Mouse (Mus musculus) heart, embryonic 11.5 days (tissue): ENCODE data around the gene Fryl. TPM values are rescaled to one million over a fixed set of nuclear protein-coding genes. Genes with fewer than 3 reads are reported as not detected.
A peak's percentile ranks its signal among the peaks of the same experiment; 100 is the strongest.

Source experiments
- ATAC-seq: fragments of 200-750 bp; cut with Nextera tagmentation; replicated peaks from 2 replicates; pipeline ENCODE4 v1.8.0; 2017; ENCODE audit warnings: moderate library complexity; ENCODE audit not compliant: insufficient number of reproducible peaks, low FRiP score, low TSS enrichment
- H3K27ac ChIP-seq: fragments of 300-500 bp; sonication (generic); 2 replicates; pipeline ENCODE4 v1.5.1; 2014; ENCODE audit warnings: mild to moderate bottlenecking, low read depth, low read length
- H3K27me3 ChIP-seq: fragments of 300-500 bp; sonication (generic); 2 replicates; pipeline ENCODE4 v1.6.1; 2014; ENCODE audit warnings: mild to moderate bottlenecking, low read length, mixed read lengths; ENCODE audit not compliant: control insufficient read depth, insufficient read depth
- H3K36me3 ChIP-seq: fragments of 300-500 bp; sonication (generic); 2 replicates; pipeline ENCODE4 v1.6.1; 2014; ENCODE audit warnings: mild to moderate bottlenecking, low read length, moderate library complexity, mixed read lengths; ENCODE audit not compliant: control insufficient read depth, insufficient read depth
- H3K4me1 ChIP-seq: fragments of 300-500 bp; sonication (generic); 2 replicates; pipeline ENCODE4 v1.6.1; 2014; ENCODE audit warnings: low read length; ENCODE audit not compliant: control insufficient read depth, insufficient read depth
- H3K4me2 ChIP-seq: fragments of 300-500 bp; sonication (generic); 2 replicates; pipeline ENCODE4 v1.6.1; 2014; ENCODE audit warnings: mild to moderate bottlenecking, moderate library complexity
- H3K4me3 ChIP-seq: fragments of 300-500 bp; sonication (generic); 2 replicates; pipeline ENCODE4 v1.5.1; 2014; ENCODE audit warnings: low read depth, low read length
- H3K9ac ChIP-seq: fragments of 300-500 bp; sonication (generic); 2 replicates; pipeline ENCODE4 v1.6.1; 2014; ENCODE audit warnings: mild to moderate bottlenecking, low read depth, low read length, moderate library complexity
- H3K9me3 ChIP-seq: fragments of 300-500 bp; sonication (generic); replicated peaks from 2 replicates; pipeline ENCODE4 v1.6.1; 2016; ENCODE audit warnings: low read length; ENCODE audit not compliant: control insufficient read depth
- WGBS: fragments of 180-500 bp; shearing (Covaris S2); extraction: QIAGEN DNeasy Blood & Tissue Kit; methylation state at CpG from one replicate; pipeline ENCODE4 v1.1.7; 2014; ENCODE audit not compliant: insufficient replicate concordance; 5-methylcytosine and 5-hydroxymethylcytosine counted together
- polyA plus RNA-seq: library from polyadenylated mRNA; unstranded; fragments of >200 nt; fragmentation: Nextera tagmentation; extraction: Ambion mirVana; gene quantifications from 2 replicates; pipeline ENCODE4 v1.2.1, GENCODE M21; 2014

Fryl gene
- polyA plus RNA-seq, 1 experiment from 2014 or later, result 40.8 TPM

GRCm38 (mm10) chr5:73182191-73182590 is 74.2 kb downstream of the Fryl start:
- Histone ChIP-seq H3K27me3 (no peaks in the 10 kb centered on the region), H3K4me1 (no peaks in the 10 kb centered on the region), H3K4me3 (no peak overlapping the region), H3K9ac (no peak overlapping the region), H3K27ac (no peak overlapping the region), H3K4me2 (no peak overlapping the region), H3K36me3 (0 out of 2 replicates have a peak, but pooled peaks cover 2% of the 10 kb centered on the region), H3K9me3 (no peaks in the 10 kb centered on the region)
- ATAC-seq, result no peak
- WGBS, result 62% methylated on average over 9 of the region's 9 CpGs

- Histone ChIP-seq H3K4me3 (no peak overlapping the region), H3K4me1 (0 out of 2 replicates have a peak, but pooled peaks cover 1% of the 10 kb centered on the region), H3K9ac (no peak overlapping the region), H3K4me2 (no peak overlapping the region), H3K27me3 (no peaks in the 10 kb centered on the region), H3K36me3 (no peaks in the 10 kb centered on the region), H3K27ac (no peak overlapping the region), H3K9me3 (no peaks in the 10 kb centered on the region)
- ATAC-seq, result no peak
- 86% methylated on average over 4 of the region's 4 CpGs for WGBS
Observed at GRCm38 (mm10) chr5:73176294-73176693, 80.1 kb downstream of the Fryl start.

- Histone ChIP-seq H3K4me2 (no peak overlapping the region), H3K36me3 (no peaks in the 10 kb centered on the region), H3K4me1 (0 out of 2 replicates have a peak, but pooled peaks cover 4% of the 10 kb centered on the region), H3K9me3 (no peaks in the 10 kb centered on the region), H3K27ac (no peak overlapping the region), H3K27me3 (no peaks in the 10 kb centered on the region), H3K9ac (no peak overlapping the region), H3K4me3 (no peak overlapping the region)
- WGBS, result 88% methylated on average over 12 of the region's 12 CpGs
- ATAC-seq, result no peak
Observed at GRCm38 (mm10) chr5:73175377-73176147, 80.9 kb downstream of the Fryl start.

GRCm38 (mm10) chr5:73171876-73172480 is 84.4 kb downstream of the Fryl start:
- H3K9ac ChIP-seq, result no peak overlapping the region
- no peaks in the 10 kb centered on the region for H3K9me3 ChIP-seq
- H3K4me1 ChIP-seq, result peaks cover 26% of the 10 kb centered on the region
- no peak overlapping the region for H3K4me2 ChIP-seq
- H3K36me3 ChIP-seq, result no peaks in the 10 kb centered on the region
- no peak overlapping the region for H3K27ac ChIP-seq
- H3K4me3 ChIP-seq, result no peak overlapping the region
- H3K27me3 ChIP-seq, result no peaks in the 10 kb centered on the region
- no peak for ATAC-seq
- 69% methylated on average over 12 of the region's 12 CpGs for WGBS

- H3K27ac ChIP-seq, result no peak overlapping the region
- H3K36me3 ChIP-seq, result no peaks in the 10 kb centered on the region
- H3K4me2 ChIP-seq, result no peak overlapping the region
- no peaks in the 10 kb centered on the region for H3K27me3 ChIP-seq
- WGBS, result 46% methylated on average over 1 of the region's 1 CpGs
- no peaks in the 10 kb centered on the region for H3K9me3 ChIP-seq
- H3K9ac ChIP-seq, result no peak overlapping the region
- H3K4me3 ChIP-seq, result no peak overlapping the region
- ATAC-seq, result no peak
- peaks cover 29% of the 10 kb centered on the region for H3K4me1 ChIP-seq
Observed at GRCm38 (mm10) chr5:73171203-73171602, 85.2 kb downstream of the Fryl start.

- Histone ChIP-seq H3K36me3 (no peaks in the 10 kb centered on the region), H3K4me2 (peak overlapping the region; percentile 42), H3K27ac (peak overlapping the region; percentile 70; the same call in 1 of the 2 replicates), H3K4me3 (no peak overlapping the region), H3K4me1 (peaks cover 36% of the 10 kb centered on the region), H3K9ac (peak overlapping the region; percentile 30; the same call in 1 of the 2 replicates), H3K9me3 (no peaks in the 10 kb centered on the region), H3K27me3 (no peaks in the 10 kb centered on the region)
- WGBS, result 23% methylated on average over 5 of the region's 5 CpGs
- no peak for ATAC-seq
Observed at GRCm38 (mm10) chr5:73168769-73169272, 87.6 kb downstream of the Fryl start.

GRCm38 (mm10) chr5:73167976-73168768 is 88.2 kb downstream of the Fryl start:
- Histone ChIP-seq H3K27me3 (no peaks in the 10 kb centered on the region), H3K36me3 (no peaks in the 10 kb centered on the region), H3K27ac (peak overlapping the region; percentile 70), H3K9me3 (no peaks in the 10 kb centered on the region), H3K4me2 (peak overlapping the region; percentile 42), H3K4me3 (no peak overlapping the region), H3K9ac (peak overlapping the region; percentile 30; the same call in 1 of the 2 replicates), H3K4me1 (peaks cover 40% of the 10 kb centered on the region)
- ATAC-seq, result no peak
- 54% methylated on average over 18 of the region's 18 CpGs for WGBS

- Histone ChIP-seq H3K4me3 (no peak overlapping the region), H3K36me3 (no peaks in the 10 kb centered on the region), H3K9ac (0 out of 2 replicates have a peak overlapping the region, but pooled peaks have one; percentile 16), H3K4me1 (peaks cover 40% of the 10 kb centered on the region), H3K9me3 (no peaks in the 10 kb centered on the region), H3K27ac (no peak overlapping the region), H3K27me3 (no peaks in the 10 kb centered on the region), H3K4me2 (no peak overlapping the region)
- WGBS, result 57% methylated on average over 6 of the region's 6 CpGs
- no peak for ATAC-seq
Observed at GRCm38 (mm10) chr5:73163970-73164369, 92.4 kb downstream of the Fryl start.
